In genomic region chr11:89299784-89300775, GRCm38 (mm10) we compare ENCODE assay signal across 8 mouse cellular contexts. TPM values are rescaled to one million over a fixed set of nuclear protein-coding genes. Genes with fewer than 3 reads are reported as not detected.
DNase-seq lines count a peak whose midpoint lies in the region; ATAC-seq lines count a peak whose summit lies in the region.
"Had no signal": no experiment of that assay in that cellular context is flagged by ENCODE, and none has a peak within 500 bp of the region (broad histone marks: within the 10 kb centered on the region; RNA-seq: fewer than 3 reads in every experiment).

No protein-coding gene starts in this region.

- peaks cover 30% of the 10 kb centered on the region for H3K4me1 ChIP-seq in lung, embryonic 15.5 days
- peaks cover 26% of the 10 kb centered on the region for H3K4me1 ChIP-seq in forebrain, embryonic 13.5 days

- no peak for ATAC-seq in lung, embryonic 15.5 days (ENCODE audit: borderline replicate concordance, extremely low read depth, low FRiP score, low TSS enrichment)
- ATAC-seq in forebrain, embryonic 13.5 days = no peak
- no peak for ATAC-seq in granulocyte monocyte progenitor cell, adult 5-6 weeks (replicated peaks; ENCODE audit: poor library complexity, severe bottlenecking)

- no peaks in the 10 kb centered on the region for H3K9me3 ChIP-seq in lung, embryonic 15.5 days
- no peaks in the 10 kb centered on the region for H3K9me3 ChIP-seq in forebrain, embryonic 13.5 days (replicated peaks)

- peak overlapping the region; percentile 89 for H3K4me2 ChIP-seq in lung, embryonic 15.5 days
- peak overlapping the region; percentile 71 for H3K4me2 ChIP-seq in forebrain, embryonic 13.5 days

- 3% methylated on average over 23 of the region's 26 CpGs for WGBS in lung, embryonic 15.5 days
- under 1% methylated on average over 24 of the region's 26 CpGs for WGBS in forebrain, embryonic 13.5 days

- H3K27me3 ChIP-seq in lung, embryonic 15.5 days = peaks cover 31% of the 10 kb centered on the region
- H3K27me3 ChIP-seq in forebrain, embryonic 13.5 days = no peaks in the 10 kb centered on the region; the same call in 1 of the 2 replicates

- H3K4me3 ChIP-seq in lung, embryonic 15.5 days = peak overlapping the region; percentile 42
- peak overlapping the region; percentile 71 for H3K4me3 ChIP-seq in forebrain, embryonic 13.5 days

- DNase-seq in lung, postnatal 4 days = no peak
- DNase-seq in mesoderm, embryonic 11.5 days (ENCODE audit: low read depth, low spot score) = peak; percentile 21
- peak; percentile 13 for DNase-seq in yolk sac, embryonic 10.5 days (ENCODE audit: low spot score)
- no peak for DNase-seq in B cell, adult 2 months

- H3K36me3 ChIP-seq in lung, embryonic 15.5 days = no peaks in the 10 kb centered on the region
- H3K36me3 ChIP-seq in forebrain, embryonic 13.5 days (ENCODE audit: poor library complexity, severe bottlenecking) = no peaks in the 10 kb centered on the region

- no peak overlapping the region for H3K9ac ChIP-seq in lung, embryonic 15.5 days
- peak overlapping the region; percentile 50 for H3K9ac ChIP-seq in forebrain, embryonic 13.5 days

- no peak overlapping the region for H3K27ac ChIP-seq in lung, embryonic 15.5 days
- peak overlapping the region; percentile 73 for H3K27ac ChIP-seq in forebrain, embryonic 13.5 days

RNA-seq across cellular contexts. Expression of gene Nog, which starts 2.1 kb away (rescaled TPM):
- 2.0 and 2.6 TPM in 2 replicates for polyA plus RNA-seq in lung, embryonic 15.5 days (2015; fragmentation: Nextera tagmentation; extraction: Ambion mirVana)
- polyA plus RNA-seq in forebrain, embryonic 13.5 days (2015; fragmentation: Nextera tagmentation; extraction: Ambion mirVana) = 2.6 and 3.3 TPM in 2 replicates
- total RNA-seq in granulocyte monocyte progenitor cell, adult 5-6 weeks (2014; fragmentation: Nextera tagmentation) = not detected in 2 replicates
- not detected in 2 replicates for total RNA-seq in granulocyte monocyte progenitor cell, adult 5-6 weeks (2017)
- total RNA-seq: common myeloid progenitor, adult 5-6 weeks had no signal

Comparison
In these comparisons a context has a peak if more than half of its experiments do, and no peak if none do; other contexts are left out.
1. DNase-seq: peak in mesoderm, embryonic 11.5 days (single experiment) and yolk sac, embryonic 10.5 days (single experiment); none in lung, postnatal 4 days (0 of 2) and B cell, adult 2 months (0 of 2).